17 mouse cellular contexts compared by ENCODE assay signal in genomic region chr6:128526601-128527000, GRCm38 (mm10). TPM values are rescaled to one million over a fixed set of nuclear protein-coding genes. Genes with fewer than 3 reads are reported as not detected.
"Had no signal": no experiment of that assay in that cellular context is flagged by ENCODE, and none has a peak within 500 bp of the region (broad histone marks: within the 10 kb centered on the region; RNA-seq: fewer than 3 reads in every experiment).

TSS of gene Pzp (minus strand) at chr6:128526720.

- ATAC-seq: intestine, embryonic 16.5 days had no signal

- H3K4me1 ChIP-seq: kidney, embryonic 15.5 days; limb, embryonic 10.5 days; midbrain, embryonic 10.5 days; neural tube, embryonic 15.5 days had no signal

- DNase-seq: kidney, postnatal 14 days; lung, embryonic 14.5 days; lung, postnatal 10 days; lung, postnatal 4 days; midbrain, embryonic 14.5 days; thymus, postnatal 4 days had no signal

- H3K4me3 ChIP-seq: kidney, embryonic 15.5 days; left cerebral cortex, adult 2 months; limb, embryonic 10.5 days; midbrain, embryonic 10.5 days; myocyte; neural tube, embryonic 15.5 days had no signal

- H3K9ac ChIP-seq: kidney, embryonic 15.5 days; lung, embryonic 14.5 days; neural tube, embryonic 15.5 days had no signal

- H3K4me2 ChIP-seq: kidney, embryonic 15.5 days; lung, embryonic 14.5 days; neural tube, embryonic 15.5 days had no signal

- H3K27me3 ChIP-seq: kidney, embryonic 15.5 days; neural tube, embryonic 15.5 days had no signal

- H3K9me3 ChIP-seq: kidney, embryonic 15.5 days; limb, embryonic 10.5 days; midbrain, embryonic 10.5 days; neural tube, embryonic 15.5 days had no signal

- H3K27ac ChIP-seq: kidney, embryonic 15.5 days; left cerebral cortex, adult 2 months; limb, embryonic 10.5 days; midbrain, embryonic 10.5 days; neural tube, embryonic 15.5 days had no signal

- H3K36me3 ChIP-seq: kidney, embryonic 15.5 days; limb, embryonic 10.5 days; midbrain, embryonic 10.5 days; neural tube, embryonic 15.5 days had no signal

RNA-seq across cellular contexts. Expression of gene Pzp, which starts in this region (rescaled TPM):
- total RNA-seq: layer of hippocampus, adult 8-10 months; layer of hippocampus, postnatal 14 days; left cerebral cortex, adult 2 months; megakaryocyte, adult 5-6 weeks had no signal
- polyA plus RNA-seq: midbrain, embryonic 10.5 days; myocyte; neural tube, embryonic 11.5 days had no signal
